Mouse (Mus musculus): Measurements from ENCODE around the gene Smarca4. TPM values are rescaled to one million over a fixed set of nuclear protein-coding genes. Genes with fewer than 3 reads are reported as not detected.

The Smarca4 gene
- polyA plus RNA-seq, 1 experiment, result 37.7 TPM

DNA sequence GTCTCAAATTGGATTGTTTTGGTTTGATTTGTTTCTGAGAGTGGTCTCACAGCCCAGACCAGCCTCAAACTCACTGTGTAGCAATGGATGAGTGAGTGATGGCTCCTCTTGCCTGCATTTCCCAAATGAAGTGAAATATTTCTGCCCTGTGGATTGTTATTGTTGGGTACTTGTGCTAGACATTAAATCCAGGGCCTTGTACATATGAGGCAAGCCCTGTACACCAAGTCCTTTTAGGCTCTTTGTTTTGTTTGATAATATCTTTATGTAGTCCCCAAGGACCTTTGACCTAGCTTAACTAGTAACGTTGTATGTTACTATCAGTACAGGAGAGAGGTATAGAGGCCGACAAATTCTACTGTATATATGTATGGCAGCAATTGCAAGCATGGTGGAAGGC is 21.1 kb upstream of the Smarca4 start:
- no peak for TF ChIP-seq CTCF (IDR thresholded peaks at IDR 0.05; ENCODE audit: insufficient read depth, low read length)
- no peak for DNase-seq
- no peak overlapping the region for H3K4me3 ChIP-seq (replicated peaks; ENCODE audit: extremely low read depth, low read depth, low read length)
- 74% methylated on average over 2 of the region's 2 CpGs for WGBS
- H3K4me1 ChIP-seq (ENCODE audit: control insufficient read depth, insufficient read depth, low read length), result peaks cover 7% of the 10 kb centered on the region; the same call in 1 of the 2 replicates

DNA sequence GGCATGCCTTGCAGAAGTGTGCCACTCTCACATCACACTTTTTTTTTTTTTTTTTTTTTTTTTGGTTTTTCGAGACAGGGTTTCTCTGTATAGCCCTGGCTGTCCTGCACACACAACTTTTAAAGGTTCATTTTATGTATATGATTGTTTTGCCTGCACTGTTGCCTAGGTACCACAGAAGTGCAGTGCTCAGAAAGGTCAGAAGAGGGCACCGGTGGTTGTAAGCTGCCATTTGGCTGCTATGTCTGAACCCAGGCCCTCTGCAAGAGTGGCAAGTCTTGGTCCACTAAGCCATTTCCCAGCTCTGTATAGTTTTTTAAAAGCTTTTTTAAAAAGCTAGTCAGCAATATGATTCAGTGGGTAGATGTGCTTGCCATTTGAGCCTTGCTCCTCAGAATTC is 17.8 kb upstream of the Smarca4 start:
- WGBS, result 27% methylated on average over 2 of the region's 2 CpGs
- H3K4me3 ChIP-seq (replicated peaks; ENCODE audit: extremely low read depth, low read depth, low read length), result no peak overlapping the region
- H3K4me1 ChIP-seq (ENCODE audit: control insufficient read depth, insufficient read depth, low read length), result peaks cover 4% of the 10 kb centered on the region; the same call in 1 of the 2 replicates
- TF ChIP-seq POLR2A (IDR thresholded peaks at IDR 0.05; ENCODE audit: borderline replicate concordance, extremely low read depth, low read depth, low read length) (no peak), CTCF (IDR thresholded peaks at IDR 0.05; ENCODE audit: insufficient read depth, low read length) (peak; percentile 46; the same call in 1 of the 2 replicates)
- no peak for DNase-seq

DNA sequence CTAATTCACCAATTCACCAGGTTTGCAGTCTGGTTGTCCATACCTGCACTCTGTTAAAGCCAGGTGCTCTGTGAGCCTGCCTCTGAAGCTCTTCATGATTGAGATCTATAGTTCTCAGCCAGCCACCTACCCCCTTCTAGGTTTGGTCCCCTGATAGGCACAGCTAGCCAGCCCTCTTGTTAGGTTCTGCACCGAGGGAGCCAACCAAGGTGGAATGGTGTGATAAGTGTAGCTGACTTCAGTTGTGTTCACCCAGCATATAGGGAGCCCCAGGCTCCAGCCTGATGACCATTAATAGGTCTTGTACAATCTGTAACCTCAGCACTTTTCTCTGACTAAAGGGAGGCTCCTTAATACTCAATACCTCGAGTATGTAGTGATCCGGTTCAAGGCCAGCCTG is 15.8 kb upstream of the Smarca4 start:
- no peak for DNase-seq
- Histone ChIP-seq H3K4me3 (replicated peaks; ENCODE audit: extremely low read depth, low read depth, low read length) (no peak overlapping the region), H3K4me1 (ENCODE audit: control insufficient read depth, insufficient read depth, low read length) (no peaks in the 10 kb centered on the region)
- WGBS, result 71% methylated on average over 3 of the region's 3 CpGs
- TF ChIP-seq POLR2A (IDR thresholded peaks at IDR 0.05; ENCODE audit: borderline replicate concordance, extremely low read depth, low read depth, low read length), result no peak
- TF ChIP-seq CTCF (IDR thresholded peaks at IDR 0.05; ENCODE audit: insufficient read depth, low read length), result no peak

DNA sequence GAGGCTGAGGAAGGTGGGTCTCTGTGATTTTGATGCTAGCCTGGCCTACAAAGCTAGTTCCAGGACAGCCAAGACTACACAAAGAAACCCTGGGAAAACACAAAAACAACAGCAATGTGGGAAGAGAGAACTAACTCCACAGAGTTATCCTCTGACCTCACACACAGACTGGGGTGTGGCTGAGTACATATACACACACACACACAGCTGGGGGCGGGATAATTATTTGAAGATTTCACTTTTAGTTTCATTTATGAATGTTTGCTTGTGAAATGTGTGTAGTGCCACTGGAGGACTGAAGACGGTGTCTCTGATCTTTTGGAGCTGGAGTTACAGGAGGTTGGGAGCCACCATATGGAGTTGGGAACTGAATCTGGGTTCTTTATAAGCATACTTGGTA is 14.9 kb upstream of the Smarca4 start:
- DNase-seq, result no peak

DNA sequence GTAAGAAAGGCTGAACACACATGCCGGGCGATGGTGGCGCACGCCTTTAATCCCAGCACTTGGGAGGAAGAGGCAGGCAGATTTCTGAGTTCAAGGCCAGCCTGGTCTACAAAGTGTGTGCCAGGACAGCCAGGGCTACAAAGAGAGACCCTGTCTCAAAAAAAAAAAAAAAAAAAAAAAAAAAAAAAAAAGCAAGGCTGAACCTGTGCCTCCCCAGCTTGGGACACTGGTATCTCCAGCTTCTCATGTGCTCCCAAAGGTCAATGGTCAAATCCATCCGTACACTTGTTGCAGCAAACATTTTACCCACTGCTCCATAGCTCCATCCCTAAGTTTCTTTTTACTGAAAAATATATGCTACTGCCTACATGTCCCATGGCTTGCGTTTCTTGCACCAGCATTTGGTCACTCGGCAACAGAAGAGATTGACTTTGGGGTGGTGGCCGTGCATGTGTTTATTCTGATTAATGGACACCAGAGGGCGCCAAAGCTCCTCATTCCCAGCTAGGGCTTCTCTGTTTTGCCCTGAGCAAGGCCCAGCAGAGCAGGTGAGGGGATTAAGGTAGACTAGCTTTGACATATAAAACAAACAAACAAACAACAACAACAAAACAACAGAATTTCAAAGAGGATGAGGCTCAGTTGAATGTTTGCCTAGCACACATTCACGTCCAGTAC is 14.1 kb upstream of the Smarca4 start:
- TF ChIP-seq CTCF (IDR thresholded peaks at IDR 0.05; ENCODE audit: insufficient read depth, low read length) (peak; percentile 71), POLR2A (IDR thresholded peaks at IDR 0.05; ENCODE audit: borderline replicate concordance, extremely low read depth, low read depth, low read length) (no peak)
- 51% methylated on average over 10 of the region's 10 CpGs for WGBS

More for the DNA sequence above, 14.9 kb upstream of the Smarca4 start:
- 55% methylated on average over 2 of the region's 2 CpGs for WGBS
- Histone ChIP-seq H3K4me1 (ENCODE audit: control insufficient read depth, insufficient read depth, low read length) (no peaks in the 10 kb centered on the region), H3K4me3 (replicated peaks; ENCODE audit: extremely low read depth, low read depth, low read length) (no peak overlapping the region)
- TF ChIP-seq CTCF (IDR thresholded peaks at IDR 0.05; ENCODE audit: insufficient read depth, low read length), result no peak
- no peak for TF ChIP-seq POLR2A (IDR thresholded peaks at IDR 0.05; ENCODE audit: borderline replicate concordance, extremely low read depth, low read depth, low read length)

DNA sequence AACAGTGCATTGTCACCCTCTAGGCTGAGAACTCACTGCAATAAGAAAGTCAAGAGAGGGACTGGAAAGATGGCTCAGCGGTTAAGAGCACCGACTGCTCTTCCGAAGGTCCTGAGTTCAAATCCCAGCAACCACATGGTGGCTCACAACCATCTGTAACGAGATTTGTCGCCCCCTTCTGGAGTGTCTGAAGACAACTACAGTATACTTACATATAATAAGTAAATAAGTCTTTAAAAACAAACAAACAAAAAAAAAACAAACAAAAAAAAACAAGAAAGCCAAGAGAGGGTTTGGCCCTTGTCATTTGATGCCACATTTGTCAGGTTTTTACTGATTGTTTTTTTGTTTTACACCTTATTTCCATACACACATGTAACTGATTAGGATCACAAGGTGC is 11.8 kb upstream of the Smarca4 start:
- H3K4me3 ChIP-seq (replicated peaks; ENCODE audit: extremely low read depth, low read depth, low read length), result no peak overlapping the region
- no peak for TF ChIP-seq POLR2A (IDR thresholded peaks at IDR 0.05; ENCODE audit: borderline replicate concordance, extremely low read depth, low read depth, low read length)
- TF ChIP-seq CTCF (IDR thresholded peaks at IDR 0.05; ENCODE audit: insufficient read depth, low read length), result no peak
- 77% methylated on average over 5 of the region's 5 CpGs for WGBS
- no peak for DNase-seq
- no peaks in the 10 kb centered on the region for H3K4me1 ChIP-seq (ENCODE audit: control insufficient read depth, insufficient read depth, low read length)

More for the DNA sequence above, 14.1 kb upstream of the Smarca4 start:
- no peaks in the 10 kb centered on the region for H3K4me1 ChIP-seq (ENCODE audit: control insufficient read depth, insufficient read depth, low read length)
- H3K4me3 ChIP-seq (replicated peaks; ENCODE audit: extremely low read depth, low read depth, low read length), result no peak overlapping the region
- DNase-seq, result peak; percentile 56

DNA sequence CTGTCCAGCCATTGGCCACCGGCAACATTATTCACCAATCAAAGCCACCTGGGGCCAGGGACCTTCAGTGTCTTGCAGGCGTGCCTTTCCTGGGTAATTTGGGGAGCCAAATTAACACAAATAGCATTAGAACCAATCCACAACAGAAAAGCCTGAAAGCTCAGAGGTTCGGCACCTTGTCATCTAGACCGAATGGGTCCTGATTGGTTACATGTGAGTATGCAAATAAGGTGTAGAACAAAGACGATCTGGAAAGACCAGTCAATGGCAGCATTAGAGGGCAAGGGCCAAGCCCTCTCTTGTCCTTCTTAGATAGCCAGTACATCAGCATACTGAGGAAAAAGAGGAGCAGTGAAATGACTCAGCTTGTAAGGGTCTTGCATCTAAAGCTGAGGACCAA is 10.1 kb upstream of the Smarca4 start:
- Histone ChIP-seq H3K4me1 (ENCODE audit: control insufficient read depth, insufficient read depth, low read length) (no peaks in the 10 kb centered on the region), H3K4me3 (replicated peaks; ENCODE audit: extremely low read depth, low read depth, low read length) (no peak overlapping the region)
- 77% methylated on average over 5 of the region's 5 CpGs for WGBS
- no peak for DNase-seq
- TF ChIP-seq CTCF (IDR thresholded peaks at IDR 0.05; ENCODE audit: insufficient read depth, low read length) (no peak), POLR2A (IDR thresholded peaks at IDR 0.05; ENCODE audit: borderline replicate concordance, extremely low read depth, low read depth, low read length) (no peak)

DNA sequence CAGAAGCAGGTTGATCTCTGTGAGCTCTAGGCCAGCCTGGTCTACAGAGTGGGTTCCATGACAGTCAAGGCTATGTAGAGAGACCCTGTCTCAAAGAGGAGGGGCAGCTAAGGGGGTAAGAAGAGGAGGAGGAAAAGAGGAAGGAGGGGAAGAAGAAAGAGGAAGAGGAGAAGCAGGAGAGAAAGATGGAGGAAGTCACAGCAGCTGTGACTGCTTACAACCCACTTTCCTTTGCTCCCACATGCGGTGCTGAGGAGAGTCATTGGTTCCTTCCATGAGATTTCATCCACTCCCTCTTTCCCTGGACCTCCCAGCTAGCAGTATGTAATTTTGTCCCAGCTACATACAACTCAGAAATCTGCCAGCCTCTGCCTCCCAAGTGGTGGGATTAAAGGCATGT is 9.3 kb upstream of the Smarca4 start:
- TF ChIP-seq CTCF (IDR thresholded peaks at IDR 0.05; ENCODE audit: insufficient read depth, low read length), result no peak
- no peak for TF ChIP-seq POLR2A (IDR thresholded peaks at IDR 0.05; ENCODE audit: borderline replicate concordance, extremely low read depth, low read depth, low read length)
- 65% methylated on average over 1 of the region's 1 CpGs for WGBS

DNA sequence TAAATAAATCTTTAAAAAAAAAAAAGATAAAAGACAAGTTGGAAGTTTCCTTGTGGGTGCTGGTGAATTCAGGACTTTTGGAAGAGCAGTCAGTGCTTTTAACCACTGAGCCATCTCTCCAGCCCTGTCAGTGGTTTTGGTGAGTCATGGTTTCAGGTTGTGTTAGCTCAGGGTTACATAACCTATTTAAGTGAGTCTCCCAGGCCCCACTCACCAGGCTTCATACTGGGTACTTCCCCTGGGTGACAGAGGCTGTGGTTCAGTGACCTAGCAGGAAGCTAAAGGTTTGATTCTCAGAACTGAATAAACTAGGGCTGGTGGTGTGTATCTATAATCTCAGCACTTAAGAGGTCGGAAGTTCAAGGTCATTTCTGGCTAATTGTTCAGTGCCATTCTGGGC is 6.1 kb upstream of the Smarca4 start:
- WGBS, result 71% methylated on average over 1 of the region's 1 CpGs
- TF ChIP-seq POLR2A (IDR thresholded peaks at IDR 0.05; ENCODE audit: borderline replicate concordance, extremely low read depth, low read depth, low read length), result no peak
- TF ChIP-seq CTCF (IDR thresholded peaks at IDR 0.05; ENCODE audit: insufficient read depth, low read length), result no peak
- Histone ChIP-seq H3K4me1 (ENCODE audit: control insufficient read depth, insufficient read depth, low read length) (no peaks in the 10 kb centered on the region), H3K4me3 (replicated peaks; ENCODE audit: extremely low read depth, low read depth, low read length) (no peak overlapping the region)
- DNase-seq, result no peak

More for the DNA sequence above, 9.3 kb upstream of the Smarca4 start:
- Histone ChIP-seq H3K4me3 (replicated peaks; ENCODE audit: extremely low read depth, low read depth, low read length) (no peak overlapping the region), H3K4me1 (ENCODE audit: control insufficient read depth, insufficient read depth, low read length) (no peaks in the 10 kb centered on the region)
- no peak for DNase-seq

DNA sequence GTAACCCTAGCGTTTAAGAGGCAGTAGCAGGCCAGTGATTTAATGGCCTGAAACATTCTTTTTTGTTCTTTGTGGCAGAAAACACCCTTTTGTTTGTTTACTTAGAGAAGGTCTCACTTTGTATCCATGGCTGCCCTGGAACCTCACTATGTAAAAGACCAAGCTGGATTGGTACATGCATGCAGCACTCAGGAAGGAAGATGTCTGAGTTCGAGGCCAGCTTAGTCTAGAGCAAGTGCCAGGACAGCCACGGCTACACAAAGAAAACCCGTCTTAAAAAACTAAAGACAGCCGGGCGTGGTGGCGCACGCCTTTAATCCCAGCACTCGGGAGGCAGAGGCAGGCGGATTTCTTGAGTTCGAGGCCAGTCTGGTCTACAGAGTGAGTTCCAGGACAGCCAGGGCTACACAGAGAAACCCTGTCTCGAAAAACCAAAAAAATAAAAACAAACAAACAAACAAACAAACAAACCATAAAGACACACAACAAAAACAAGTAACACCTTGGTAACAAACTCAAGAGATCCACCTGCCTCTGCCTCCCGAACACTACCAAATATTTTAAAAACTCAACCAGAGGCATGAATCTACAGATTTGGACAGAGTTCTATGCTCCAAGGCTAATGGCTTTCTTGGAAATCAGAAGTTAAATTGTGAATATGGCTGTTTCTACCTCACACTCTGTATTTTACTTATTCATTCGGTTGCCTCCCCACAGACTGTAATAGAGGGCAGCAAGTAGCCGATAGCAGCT is 929 bp upstream of the Smarca4 start:
- 64% methylated on average over 15 of the region's 15 CpGs for WGBS
- Histone ChIP-seq H3K4me1 (ENCODE audit: control insufficient read depth, insufficient read depth, low read length) (peaks cover 8% of the 10 kb centered on the region), H3K4me3 (replicated peaks; ENCODE audit: extremely low read depth, low read depth, low read length) (peak overlapping the region; percentile 85)
- TF ChIP-seq CTCF (IDR thresholded peaks at IDR 0.05; ENCODE audit: insufficient read depth, low read length) (no peak), POLR2A (IDR thresholded peaks at IDR 0.05; ENCODE audit: borderline replicate concordance, extremely low read depth, low read depth, low read length) (no peak)
- no peak for DNase-seq
